Mouse (Mus musculus): ENCODE measurements at regions not wholly inside any gene's neighbourhood (a gene's known extent, or its start where the extent isn't known, plus 50 kb on each side); places are given as distances from the start of the nearest gene placed in this dataset.

- TF ChIP-seq POLR2A (IDR thresholded peaks at IDR 0.05; ENCODE audit: control insufficient read depth, extremely low read depth, insufficient read depth, low read length, poor library complexity) (no peak), CTCF (IDR thresholded peaks at IDR 0.05; ENCODE audit: borderline replicate concordance, control insufficient read depth, extremely low read depth, insufficient read depth, low read length, poor library complexity) (no peak)
Measured at GRCm38 (mm10) chr1:94356996-94357395, 304.6 kb upstream of the Pdcd1 start.

Measured in thymus, adult 2 months (tissue).